Mouse (Mus musculus): Measurements from ENCODE around the gene Prkn.

DNA sequence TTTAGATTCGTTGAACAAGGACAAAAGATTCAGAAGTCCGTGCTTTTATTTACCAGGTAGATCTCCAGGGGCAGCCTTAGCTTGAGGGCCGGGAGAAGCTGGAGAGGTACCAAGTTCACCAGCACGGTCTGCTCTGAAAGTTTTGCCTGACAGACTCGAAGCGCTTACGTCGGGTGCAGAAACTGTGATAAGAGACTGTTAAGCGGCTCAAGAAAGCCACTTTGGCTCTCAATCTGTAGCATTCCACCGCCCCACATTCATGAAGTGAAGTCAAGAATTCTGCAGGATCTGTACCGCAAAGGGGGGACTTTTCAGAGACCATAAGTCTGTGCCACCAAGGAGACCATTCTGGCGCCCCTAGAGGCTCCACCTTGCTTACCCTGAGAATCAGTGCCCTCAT is 1212.5 kb downstream of the Prkn start:
- TF ChIP-seq CTCF (IDR thresholded peaks at IDR 0.05; ENCODE audit: low read depth, low read length) (no peak), POLR2A (IDR thresholded peaks at IDR 0.05; ENCODE audit: extremely low read depth, insufficient read depth, low read length) (no peak)

Measured in liver, adult 2 months (tissue).